Mouse (Mus musculus) retina, postnatal 7 days (tissue): ENCODE data around the gene Cutal.
"Not testable (repeated sequence)": the region's sequence is repeated elsewhere in the genome, so short reads cannot be mapped to it uniquely, and the experiment has no call there.

ENCODE experiments used
- DNase-seq: peaks from one replicate; pipeline ENCODE4 v3.0.0-alpha.2; 2012; ENCODE audit warnings: low read depth, low spot score

The Cutal gene

DNA sequence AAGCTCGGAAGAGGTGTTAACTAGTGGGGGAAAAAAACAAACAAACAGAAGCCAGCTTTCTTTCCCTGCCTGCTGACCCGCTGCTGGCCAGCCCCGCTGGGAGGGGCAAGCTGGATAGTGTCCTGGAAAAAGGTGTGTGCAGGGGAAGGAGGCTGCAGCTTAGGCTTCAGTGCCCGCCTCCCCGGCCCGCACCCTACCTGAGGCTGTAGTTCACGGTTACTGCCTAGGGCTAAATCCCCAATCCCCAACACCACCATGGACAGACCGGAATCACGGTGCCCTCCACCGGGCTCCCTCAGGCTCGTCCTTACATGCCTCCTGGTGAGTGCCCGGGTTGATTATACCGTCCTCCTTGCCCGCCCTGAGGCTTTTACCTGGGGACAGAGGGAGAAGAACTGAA, at the start of gene Cutal:
TSS of gene Cutal (plus strand) at position 126 of the 400 bp plus-strand sequence.
- DNase-seq, result no peak

DNA sequence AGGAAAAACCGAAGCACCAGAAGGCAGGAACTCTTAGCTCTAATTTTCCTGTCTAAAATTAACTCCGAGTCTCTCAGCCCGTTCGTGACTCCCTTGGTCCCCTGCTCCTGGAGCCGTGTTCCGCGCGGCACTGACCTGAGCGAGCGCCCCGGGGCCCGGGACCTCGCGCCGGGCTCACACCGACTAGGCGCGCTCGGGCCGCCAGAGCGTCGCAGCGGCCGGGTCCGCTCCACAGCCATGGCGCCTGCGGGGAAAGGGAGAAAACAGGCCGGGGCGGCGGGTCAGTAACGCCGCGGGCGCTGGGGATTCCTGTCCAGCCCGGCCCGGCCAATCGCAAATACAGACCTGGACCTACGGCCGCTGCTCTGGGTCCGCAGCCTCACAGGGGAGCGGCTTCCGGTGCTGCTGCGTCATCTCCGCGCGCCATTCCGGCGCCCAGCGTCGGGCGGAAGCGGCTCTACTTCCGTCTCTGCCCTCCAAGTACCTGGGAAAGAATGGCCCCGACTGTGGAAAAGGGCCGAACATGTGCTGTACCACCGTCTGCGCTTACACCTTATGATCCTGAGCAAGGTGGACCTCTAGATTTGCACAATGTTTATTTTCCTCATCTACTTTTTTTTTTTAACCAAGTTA, 48.3 kb upstream of the Cutal start, which contains the start of gene Fbxw2:
TSS of gene Fbxw2 (minus strand) at position 485 of the 633 bp plus-strand sequence.
- peak; percentile 85 for DNase-seq

DNA sequence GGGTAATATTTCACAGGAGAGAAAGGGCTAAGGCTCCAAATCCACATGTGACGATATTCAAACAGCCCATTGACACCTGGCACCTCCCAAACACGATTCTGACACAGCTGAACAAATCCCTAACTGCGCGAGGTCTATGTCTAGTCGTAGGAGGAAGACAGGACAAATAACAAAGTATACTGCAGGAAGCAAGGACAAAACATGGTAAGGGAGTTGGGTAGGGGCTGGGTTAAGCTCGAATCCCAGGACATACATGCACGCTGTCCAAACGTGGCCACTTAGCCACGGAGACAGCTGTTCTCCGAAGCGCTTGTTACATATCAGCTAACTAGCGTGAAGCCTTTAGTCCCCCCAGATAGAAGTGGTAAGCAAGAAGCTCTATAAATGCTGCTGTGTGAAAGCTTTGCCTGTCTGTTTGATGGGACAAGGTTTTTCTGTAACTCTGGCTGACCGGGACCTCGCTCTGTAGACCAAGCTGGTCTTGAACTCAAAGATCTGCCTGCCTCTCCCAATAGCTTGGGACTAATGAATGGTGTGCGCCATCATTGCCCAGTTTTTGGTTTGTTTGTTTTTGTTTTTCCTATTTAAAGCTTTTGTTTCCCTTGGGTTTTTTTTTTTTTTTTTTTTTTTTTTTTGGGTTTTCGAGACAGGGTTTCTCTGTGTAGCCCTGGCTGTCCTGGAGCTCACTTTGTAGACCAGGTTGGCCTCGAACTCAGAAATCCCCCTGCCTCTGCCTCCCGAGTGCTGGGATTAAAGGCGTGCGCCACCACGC, 47.5 kb upstream of the Cutal start:
- DNase-seq, result no peak

DNA sequence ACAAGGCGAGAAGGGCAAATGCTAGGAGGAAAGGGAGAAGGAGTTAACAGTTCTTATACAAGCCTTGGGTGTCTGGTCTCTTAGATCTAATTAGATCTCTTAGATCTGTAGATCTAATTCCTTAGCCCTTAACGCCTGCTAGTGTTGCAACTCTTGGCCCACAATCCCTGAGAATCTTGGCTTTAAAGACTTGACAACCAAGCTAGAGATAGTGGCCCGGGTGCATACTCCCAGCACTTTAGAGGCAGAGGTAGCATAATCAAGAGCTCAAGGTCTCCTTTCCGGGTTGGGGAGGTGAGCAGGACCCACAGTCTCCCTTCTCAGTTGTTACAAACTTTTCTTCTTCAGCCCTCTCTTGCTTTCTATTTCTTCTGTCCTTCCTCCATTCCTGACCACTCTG, 46.6 kb upstream of the Cutal start:
- DNase-seq, result no peak

DNA sequence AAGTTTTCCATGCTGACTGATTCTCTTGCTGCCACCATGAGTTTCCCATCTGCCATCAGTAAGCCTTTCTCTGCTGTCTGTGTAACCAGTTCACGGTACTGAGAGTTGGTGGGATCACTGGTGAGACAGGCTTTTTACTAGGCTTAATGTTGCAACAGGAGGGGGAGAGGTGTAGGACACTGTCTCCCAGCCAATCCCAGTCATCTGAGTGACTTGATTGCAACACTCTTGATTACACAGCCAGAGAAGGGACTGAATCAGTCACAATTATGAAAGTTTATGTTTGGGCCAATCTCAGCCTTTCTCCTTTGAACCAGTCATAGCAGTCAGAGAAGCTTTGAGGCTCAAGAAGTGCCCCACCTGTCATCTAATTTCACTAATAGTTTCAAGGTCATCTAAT, 46.2 kb upstream of the Cutal start:
- no peak for DNase-seq

DNA sequence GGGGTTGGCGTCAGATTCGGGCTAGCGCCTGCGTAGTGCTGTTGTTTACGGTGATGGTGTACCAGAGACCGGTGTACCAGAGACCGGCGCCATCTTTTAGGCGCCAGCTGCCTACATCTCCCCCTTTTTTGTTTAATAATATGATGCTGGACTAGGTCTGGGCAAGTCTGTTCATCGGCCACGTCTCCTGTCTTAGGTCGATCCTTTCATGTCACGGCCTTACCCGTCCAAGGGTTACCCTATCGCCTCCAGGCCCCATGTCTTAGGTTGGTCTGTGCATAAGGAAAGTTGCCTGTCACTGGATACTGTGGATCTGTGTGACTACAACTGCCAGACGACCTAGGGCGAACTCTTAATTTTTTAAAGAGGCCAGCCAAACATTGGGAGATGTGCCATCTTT, 44.1 kb upstream of the Cutal start:
- not testable (repeated sequence) for DNase-seq

DNA sequence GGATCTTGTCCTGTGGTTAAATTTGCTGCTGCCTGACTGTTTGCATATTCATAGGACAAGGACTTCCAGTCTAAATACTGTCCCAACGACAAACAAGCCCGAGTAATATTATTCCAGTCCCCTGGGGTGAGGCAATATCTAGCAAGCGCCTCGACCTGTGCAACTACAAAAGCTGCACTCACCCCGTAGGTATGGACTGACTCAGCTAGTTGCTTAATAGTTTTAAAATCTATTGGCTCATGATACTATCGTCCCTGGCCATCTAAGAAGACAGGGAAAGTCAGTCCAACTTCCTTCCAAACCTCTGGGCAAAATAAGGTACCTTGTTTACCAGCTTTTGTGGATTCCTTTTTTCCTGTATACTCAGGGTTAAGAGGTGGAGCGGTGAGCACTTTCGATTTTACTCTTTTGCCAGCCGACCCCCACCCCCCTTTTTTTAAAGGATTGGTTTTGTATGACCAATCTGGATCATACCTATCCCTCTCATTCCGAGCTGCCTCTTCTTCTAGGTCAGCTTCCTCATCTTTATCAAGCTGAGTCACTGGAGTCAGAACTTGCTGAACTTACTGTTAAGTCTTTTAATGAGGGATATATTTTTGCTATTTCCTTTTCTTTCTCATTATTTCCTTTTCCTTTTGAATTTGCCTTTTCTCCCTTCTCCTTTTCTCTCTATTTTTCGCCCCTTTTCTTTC, 41.3 kb upstream of the Cutal start, which contains the start of gene Gm34653:
TSS of gene Gm34653 (plus strand) at position 242 of the 692 bp plus-strand sequence.
- not testable (repeated sequence) for DNase-seq

DNA sequence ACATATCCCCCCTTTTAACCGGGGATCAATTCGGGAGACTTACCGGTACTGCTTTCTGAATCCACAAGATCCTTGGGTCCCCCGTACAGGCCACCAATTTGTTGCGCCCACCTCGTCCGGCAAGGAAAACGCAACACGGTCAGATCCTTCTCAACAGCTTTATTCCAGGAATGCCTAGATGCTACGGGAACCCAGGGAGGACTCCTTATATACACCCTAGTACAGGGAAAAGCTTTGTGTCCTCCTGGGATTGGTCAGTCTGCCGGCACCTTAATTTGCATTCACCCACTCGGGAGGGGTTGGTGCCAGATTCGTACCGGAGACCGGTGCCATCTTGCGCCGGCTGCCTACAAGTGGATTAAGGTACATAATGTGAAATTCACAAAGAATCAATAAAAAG, 40.6 kb upstream of the Cutal start:
- DNase-seq, result no peak

DNA sequence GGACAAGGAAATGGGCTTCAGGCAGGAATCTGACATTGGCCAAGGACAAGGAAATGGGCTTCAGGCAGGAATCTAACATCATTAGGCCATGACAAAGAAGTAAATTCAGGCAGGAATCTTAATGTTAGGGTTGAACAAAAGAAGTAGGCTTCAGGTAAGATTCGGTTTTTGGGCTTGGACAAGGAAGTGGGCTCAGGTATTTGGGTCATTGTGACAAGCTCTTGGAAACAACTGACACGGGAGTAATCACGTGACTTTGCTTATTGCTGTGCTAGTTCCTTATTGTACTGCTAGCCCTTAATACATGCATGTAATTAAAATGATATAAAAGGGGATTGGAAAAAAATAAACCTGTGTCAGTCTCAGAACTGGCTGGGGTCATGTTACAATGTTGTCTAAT, 38.5 kb upstream of the Cutal start:
- DNase-seq, result no peak

DNA sequence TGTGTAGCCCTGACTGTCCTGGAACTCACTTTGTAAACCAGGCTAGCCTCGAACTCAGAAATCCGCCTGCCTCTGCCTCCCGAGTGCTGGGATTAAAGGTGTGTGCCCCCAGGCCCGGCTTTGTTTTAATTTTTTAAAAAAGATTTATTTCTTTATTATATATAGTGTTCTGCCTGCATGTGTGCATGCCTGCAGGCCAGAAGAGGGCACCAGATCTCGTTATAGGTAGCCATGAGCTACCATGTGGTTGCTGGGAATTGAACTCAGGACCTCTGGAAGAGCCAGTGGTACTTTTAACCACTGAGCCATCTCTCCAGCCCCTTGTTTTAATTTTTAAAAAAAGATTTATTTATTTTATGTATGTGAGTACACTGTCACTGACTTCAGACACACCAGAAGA, 34.1 kb upstream of the Cutal start:
- not testable (repeated sequence) for DNase-seq

DNA sequence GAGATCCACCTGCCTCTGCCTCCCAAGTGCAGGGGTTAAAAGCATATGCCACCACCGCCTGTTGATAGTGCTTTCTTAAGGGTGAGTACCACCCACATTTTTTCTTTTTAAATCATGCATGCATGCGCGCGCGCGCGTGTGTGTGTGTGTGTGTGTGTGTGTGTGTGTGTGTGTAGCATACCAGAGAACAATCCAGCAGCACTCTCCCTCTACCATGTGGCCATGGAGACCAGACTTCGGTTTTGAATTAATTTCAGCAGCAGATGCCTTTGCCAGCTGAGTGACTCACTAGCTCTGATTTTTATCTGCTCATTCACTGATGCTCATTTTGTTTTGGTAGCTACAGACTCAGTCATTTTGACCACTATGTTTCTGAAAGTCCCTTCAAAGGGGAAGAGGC, 32.5 kb upstream of the Cutal start:
- DNase-seq, result no peak

DNA sequence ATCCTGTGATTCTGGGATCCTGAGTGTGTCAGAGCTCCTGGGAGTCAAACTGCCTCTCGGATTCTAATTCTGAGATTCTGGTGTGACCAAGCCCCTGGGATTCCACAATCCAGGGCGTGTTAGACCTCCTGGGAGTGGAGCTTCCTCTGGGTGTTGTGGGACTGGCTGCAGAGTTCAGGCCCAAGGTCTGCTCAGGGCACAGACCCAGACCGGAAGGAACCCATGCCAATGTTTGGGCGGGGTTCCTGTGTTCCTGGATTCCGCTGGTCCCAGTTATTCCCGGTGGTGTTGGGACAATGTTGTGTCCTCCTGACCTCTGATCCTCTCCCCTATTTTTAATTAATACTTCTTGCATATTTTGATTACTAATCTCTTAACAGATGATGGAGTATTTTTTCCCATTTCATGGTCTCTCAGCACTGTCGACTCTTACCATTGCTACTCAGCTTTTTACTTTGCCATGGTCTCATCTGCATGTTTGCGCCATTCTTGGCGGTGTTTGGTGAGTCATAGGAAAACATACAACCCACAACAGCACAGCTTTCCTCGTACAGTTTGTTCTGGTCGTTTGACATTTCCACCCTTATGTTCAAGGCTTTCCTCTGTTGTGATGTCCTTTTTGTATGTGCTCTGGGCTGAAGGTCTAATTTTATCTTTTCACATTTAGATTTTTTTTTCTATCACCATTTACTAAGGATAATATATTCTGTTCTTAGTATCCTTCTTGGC, 30.8 kb upstream of the Cutal start:
- no peak for DNase-seq

DNA sequence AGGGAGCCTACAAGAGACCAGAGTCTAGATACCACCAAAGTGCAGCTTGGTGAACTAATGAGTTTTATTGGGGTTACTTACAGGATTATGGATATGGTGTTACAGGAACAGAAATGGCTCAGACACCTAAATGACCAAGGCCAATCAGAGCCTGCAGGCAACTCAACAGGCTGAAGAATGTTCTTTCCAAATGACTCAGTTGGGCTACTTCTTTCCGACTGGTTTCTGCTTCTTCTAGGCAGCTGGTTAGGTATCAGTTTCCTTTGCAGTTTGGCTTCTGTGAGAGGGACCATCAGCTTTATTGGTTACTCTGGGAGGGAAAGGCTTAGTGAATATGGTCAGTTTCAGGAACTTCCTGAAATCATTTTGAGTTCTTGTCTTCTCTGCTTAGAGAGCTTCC, 26.5 kb upstream of the Cutal start:
- DNase-seq, result no peak

DNA sequence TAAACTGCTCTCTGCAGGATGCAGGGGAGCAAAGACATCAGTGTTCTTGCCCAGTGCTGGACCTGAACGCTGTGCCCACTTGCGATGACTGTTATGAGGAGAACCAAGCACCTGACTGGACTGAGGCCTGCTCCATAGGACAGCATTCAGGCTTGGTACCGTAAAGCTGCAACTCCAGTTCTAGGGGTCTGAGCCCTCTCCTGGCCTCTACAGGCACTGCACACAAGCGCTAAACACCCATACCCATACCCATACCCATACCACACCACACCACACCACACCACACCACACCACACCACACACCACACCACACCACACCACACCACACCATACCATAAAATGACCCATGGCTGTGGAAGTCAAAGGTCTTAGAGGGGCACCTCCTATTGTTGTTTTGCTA, 18.9 kb upstream of the Cutal start:
- DNase-seq, result no peak

DNA sequence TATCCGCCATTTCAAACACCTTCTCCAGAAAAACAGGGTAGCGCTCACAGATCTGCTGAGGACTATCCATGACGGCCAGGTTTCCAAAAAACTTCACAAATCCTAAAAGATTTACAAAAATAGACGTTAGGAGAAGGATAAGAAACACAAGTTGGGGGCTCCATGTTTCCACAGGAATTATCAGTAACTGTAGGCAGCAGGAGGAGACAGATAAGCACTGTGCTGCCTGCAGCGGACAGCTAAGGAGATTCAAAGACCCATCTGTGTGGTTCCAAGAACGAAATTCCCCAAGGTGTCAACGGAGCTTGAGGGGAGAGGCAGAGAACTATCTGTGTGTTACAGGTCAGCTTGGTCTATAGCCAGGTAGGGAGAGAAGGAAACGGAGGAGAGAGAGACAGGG, 16.5 kb upstream of the Cutal start:
- no peak for DNase-seq

DNA sequence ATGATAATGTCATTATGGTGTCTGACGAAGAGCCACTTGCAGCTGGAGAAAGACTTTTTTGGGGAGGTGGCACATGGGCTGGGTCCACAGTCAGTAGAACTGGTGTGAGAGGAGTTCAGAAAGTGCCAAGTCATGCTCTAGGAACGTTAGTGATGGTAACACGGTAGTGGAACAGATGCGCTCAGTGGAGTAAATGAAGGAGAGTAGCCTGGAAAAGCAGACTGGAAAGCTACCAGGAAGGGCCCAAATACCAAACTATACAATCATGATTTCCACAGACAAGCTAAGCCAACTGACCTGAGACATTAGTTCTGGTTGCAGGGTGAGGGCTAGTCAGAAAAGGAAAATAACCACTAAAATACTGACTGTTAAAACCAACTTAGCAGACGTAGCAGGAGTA, 4.5 kb upstream of the Cutal start:
- DNase-seq, result no peak

DNA sequence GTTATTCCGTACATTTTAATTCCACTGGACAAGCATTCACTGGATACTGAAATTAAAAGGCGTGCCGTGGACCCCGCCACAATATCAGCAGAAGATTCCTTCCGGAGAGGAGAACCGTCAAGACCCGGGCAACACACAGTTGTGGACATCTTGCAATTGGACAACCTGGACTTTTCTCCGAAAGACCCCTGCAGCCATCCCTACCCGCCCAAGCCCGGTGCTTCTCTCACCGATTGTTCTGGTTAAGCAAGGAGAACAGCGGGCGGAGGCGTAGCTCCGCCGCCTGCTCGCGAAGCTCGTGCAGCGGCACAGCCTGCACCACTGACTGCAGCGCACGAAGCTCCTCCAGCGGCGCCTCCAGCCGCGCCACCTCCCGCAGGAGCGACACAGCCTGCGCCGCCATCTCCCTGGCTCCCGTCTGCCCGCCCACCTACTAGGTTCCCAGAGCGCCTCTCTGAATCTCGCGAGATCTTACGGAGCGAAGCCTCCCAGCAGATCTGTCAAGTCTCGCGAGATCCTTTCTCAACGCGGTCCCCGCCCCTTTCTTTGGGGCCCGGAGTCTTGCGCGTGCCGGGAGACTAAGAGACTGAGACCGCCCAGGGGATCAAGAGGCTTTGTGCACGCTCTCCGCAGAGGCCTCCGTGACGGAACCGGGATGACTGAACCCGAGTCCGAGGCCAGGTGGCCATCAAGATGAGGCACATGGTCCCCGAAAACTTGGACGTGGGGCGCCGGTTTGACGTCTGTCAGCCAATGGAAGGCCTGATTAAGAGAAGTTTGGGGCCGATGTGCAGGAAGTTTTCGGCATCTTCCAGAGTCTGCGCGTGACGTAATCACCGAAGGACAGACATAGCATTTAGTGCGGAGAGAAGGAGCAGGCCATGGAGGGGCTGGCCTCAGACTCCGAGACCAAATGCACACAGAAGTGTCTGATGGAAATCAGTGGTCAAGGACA, 3.4 kb upstream of the Cutal start:
- DNase-seq, result peak; percentile 100

DNA sequence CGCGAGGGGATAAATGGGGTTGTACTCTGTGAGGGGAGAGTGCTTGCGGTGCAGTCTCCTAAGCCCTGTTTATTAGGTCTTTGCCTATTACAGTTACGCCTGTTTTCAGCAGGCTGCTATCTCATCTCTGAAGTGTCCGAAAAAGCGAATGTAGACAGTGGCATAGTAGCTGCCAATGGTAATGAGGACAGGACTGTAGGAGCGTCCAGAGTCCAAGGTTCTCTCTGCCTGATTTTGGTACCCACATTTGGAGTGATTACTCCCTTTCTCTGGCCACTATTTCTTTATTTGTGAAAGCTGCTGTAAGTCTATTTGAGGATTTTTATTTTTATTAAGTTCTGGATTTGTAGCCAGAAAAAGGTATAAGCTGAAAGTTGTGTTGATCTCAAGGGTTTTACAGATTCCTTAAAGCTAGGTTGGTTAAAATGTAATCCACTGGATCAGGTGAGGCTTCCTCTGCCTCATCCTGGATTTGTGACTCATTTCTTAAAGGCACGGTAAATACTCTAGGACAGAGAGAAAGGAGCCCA, 685 bp downstream of the Cutal start, which contains the start of gene Psmd5:
TSS of gene Psmd5 (minus strand) at position 153 of the 530 bp plus-strand sequence.
- DNase-seq, result no peak

DNA sequence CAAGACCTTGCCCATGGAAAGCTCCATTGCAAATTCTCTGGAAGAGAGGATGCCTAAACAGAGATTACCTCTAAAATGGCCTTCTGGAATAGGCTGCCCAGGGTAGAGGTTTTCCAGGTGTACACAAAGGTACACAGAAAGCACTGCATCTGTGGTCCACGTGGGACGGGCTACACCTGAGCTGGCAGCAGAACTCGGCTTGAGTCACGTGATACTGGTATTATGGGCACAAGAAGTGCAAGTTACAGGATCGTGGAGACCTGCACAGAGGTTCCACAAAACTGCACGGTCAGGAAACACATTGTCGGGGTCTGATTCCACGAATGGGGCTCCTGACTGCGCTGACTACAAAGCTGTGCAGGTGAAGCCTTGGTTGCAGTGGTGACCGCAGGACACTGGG, 5.9 kb downstream of the Cutal start:
- no peak for DNase-seq

DNA sequence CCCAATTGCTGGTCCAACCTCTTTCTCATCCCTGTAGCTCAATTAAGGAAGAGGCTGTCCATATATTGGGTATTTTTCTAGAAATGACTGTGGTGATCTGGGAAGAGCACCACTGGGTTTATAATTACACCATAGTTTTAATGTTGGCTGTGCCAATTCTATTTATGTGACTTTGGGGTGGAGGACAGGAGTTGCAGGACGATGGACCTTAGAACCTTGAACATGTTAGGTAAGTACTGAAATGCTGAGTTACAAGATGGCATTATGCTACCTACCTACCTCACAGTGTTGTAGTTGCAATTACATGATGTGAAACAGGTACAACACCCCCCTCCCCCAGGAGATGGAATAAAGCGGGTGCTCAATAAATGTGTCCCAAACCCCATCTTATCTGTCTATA, 8.6 kb downstream of the Cutal start:
- DNase-seq, result no peak
